Mouse (Mus musculus) hindbrain, embryonic 11.5 days (tissue): ENCODE measurements around the gene Paqr8. TPM values are rescaled to one million over a fixed set of nuclear protein-coding genes. Genes with fewer than 3 reads are reported as not detected.
A peak's percentile ranks its signal among the peaks of the same experiment; 100 is the strongest.

Experiments
- ATAC-seq: fragments of 200-750 bp; cut with Nextera tagmentation; 2 replicates; pipeline ENCODE4 v1.8.0; 2017; ENCODE audit warnings: mild to moderate bottlenecking, moderate TSS enrichment, moderate library complexity; ENCODE audit not compliant: low FRiP score
- DNase-seq: peaks from one replicate; pipeline ENCODE4 v3.0.0-alpha.2; 2015; ENCODE audit warnings: low spot score
- H3K27ac ChIP-seq: fragments of 300-500 bp; sonication (generic); 2 replicates; pipeline ENCODE4 v1.5.1; 2014; ENCODE audit warnings: mild to moderate bottlenecking, low read depth, low read length
- H3K27me3 ChIP-seq: fragments of 300-500 bp; sonication (generic); 2 replicates; pipeline ENCODE4 v1.6.1; 2014; ENCODE audit warnings: mild to moderate bottlenecking, low read length, moderate library complexity, mixed read lengths; ENCODE audit not compliant: control insufficient read depth, insufficient read depth
- H3K36me3 ChIP-seq: fragments of 300-500 bp; sonication (generic); 2 replicates; pipeline ENCODE4 v1.6.1; 2014; ENCODE audit warnings: mild to moderate bottlenecking, low read length, moderate library complexity, mixed read lengths; ENCODE audit not compliant: control insufficient read depth, insufficient read depth
- H3K4me1 ChIP-seq: fragments of 300-500 bp; sonication (generic); replicated peaks from 2 replicates; pipeline ENCODE4 v1.6.1; 2014; ENCODE audit warnings: low read length, mixed read lengths; ENCODE audit not compliant: control insufficient read depth, insufficient read depth
- H3K4me2 ChIP-seq: fragments of 300-500 bp; sonication (generic); replicated peaks from 2 replicates; pipeline ENCODE4 v1.6.1; 2014; ENCODE audit warnings: mild to moderate bottlenecking, low read depth, low read length
- H3K4me3 ChIP-seq: fragments of 300-500 bp; sonication (generic); 2 replicates; pipeline ENCODE4 v1.5.1; 2014; ENCODE audit warnings: low read depth, low read length
- H3K9ac ChIP-seq: fragments of 300-500 bp; sonication (generic); 2 replicates; pipeline ENCODE4 v1.6.1; 2014; ENCODE audit warnings: low read depth, low read length
- H3K9me3 ChIP-seq: fragments of 300-500 bp; sonication (generic); 2 replicates; pipeline ENCODE4 v1.6.1; 2016; ENCODE audit warnings: low read length; ENCODE audit not compliant: control insufficient read depth
- WGBS: fragments of 180-500 bp; shearing (Covaris S2); extraction: QIAGEN DNeasy Blood & Tissue Kit; methylation state at CpG from one replicate; pipeline ENCODE4 v1.1.7; 2014; 5-methylcytosine and 5-hydroxymethylcytosine counted together
- polyA plus RNA-seq: library from polyadenylated mRNA; unstranded; fragments of >200 nt; fragmentation: Nextera tagmentation; extraction: Ambion mirVana; gene quantifications from 2 replicates; pipeline ENCODE4 v1.2.1, GENCODE M21; 2014

Paqr8 gene
- 10.0 and 11.9 TPM in 2 replicates for polyA plus RNA-seq

- H3K27ac ChIP-seq, result peak within 1 kb of the TSS; percentile 83
- H3K4me3 ChIP-seq, result peak within 1 kb of the TSS; percentile 59
- WGBS, result under 1% methylated on average over 33 of the region's 37 CpGs
- H3K9ac ChIP-seq, result peak within 1 kb of the TSS; percentile 69
- H3K36me3 ChIP-seq, result no peaks in the 10 kb centered on the region
- no peaks in the 10 kb centered on the region for H3K4me1 ChIP-seq
- ATAC-seq, result peak; percentile 99
- H3K27me3 ChIP-seq, result no peaks in the 10 kb centered on the region
- peak; percentile 87 for DNase-seq
- H3K4me2 ChIP-seq, result peak within 1 kb of the TSS; percentile 65
- H3K9me3 ChIP-seq, result no peaks in the 10 kb centered on the region
These were observed at the start of gene Paqr8 for GRCm38 (mm10) chr1:20890404-20890921. Gene Paqr8 (plus strand): TSS chr1:20890606.

- WGBS, result 92% methylated on average over 7 of the region's 7 CpGs
- Histone ChIP-seq H3K9ac (no peak overlapping the region), H3K27me3 (no peaks in the 10 kb centered on the region), H3K27ac (no peak overlapping the region), H3K36me3 (no peaks in the 10 kb centered on the region), H3K4me2 (no peak overlapping the region), H3K9me3 (no peaks in the 10 kb centered on the region), H3K4me1 (no peaks in the 10 kb centered on the region), H3K4me3 (no peak overlapping the region)
- ATAC-seq (no peak), DNase-seq (no peak)
These were observed 33.2 kb upstream of the Paqr8 start for GRCm38 (mm10) chr1:20856924-20857902.

GRCm38 (mm10) chr1:20860775-20861174 is 29.6 kb upstream of the Paqr8 start:
- Histone ChIP-seq H3K4me2 (no peak overlapping the region), H3K4me1 (no peaks in the 10 kb centered on the region), H3K9me3 (no peaks in the 10 kb centered on the region), H3K9ac (no peak overlapping the region), H3K36me3 (no peaks in the 10 kb centered on the region), H3K27ac (no peak overlapping the region), H3K27me3 (no peaks in the 10 kb centered on the region), H3K4me3 (no peak overlapping the region)
- DNase-seq, result no peak
- WGBS, result 80% methylated on average over 3 of the region's 3 CpGs
- ATAC-seq, result no peak

- H3K9ac ChIP-seq, result no peak overlapping the region
- 91% methylated on average over 3 of the region's 3 CpGs for WGBS
- no peaks in the 10 kb centered on the region for H3K4me1 ChIP-seq
- ATAC-seq (no peak), DNase-seq (no peak)
- H3K36me3 ChIP-seq, result no peaks in the 10 kb centered on the region
- no peak overlapping the region for H3K4me3 ChIP-seq
- no peak overlapping the region for H3K4me2 ChIP-seq
- no peaks in the 10 kb centered on the region for H3K9me3 ChIP-seq
- H3K27me3 ChIP-seq, result no peaks in the 10 kb centered on the region
- H3K27ac ChIP-seq, result no peak overlapping the region
These were observed 28.5 kb upstream of the Paqr8 start for GRCm38 (mm10) chr1:20861865-20862264.

GRCm38 (mm10) chr1:20863452-20864172 is 26.8 kb upstream of the Paqr8 start:
- Histone ChIP-seq H3K27me3 (no peaks in the 10 kb centered on the region), H3K4me3 (no peak overlapping the region), H3K36me3 (no peaks in the 10 kb centered on the region), H3K4me1 (no peaks in the 10 kb centered on the region; the same call in 1 of the 2 replicates), H3K9me3 (no peaks in the 10 kb centered on the region), H3K27ac (no peak overlapping the region), H3K9ac (no peak overlapping the region), H3K4me2 (no peak overlapping the region)
- DNase-seq (no peak), ATAC-seq (no peak)
- 67% methylated on average over 5 of the region's 5 CpGs for WGBS

GRCm38 (mm10) chr1:20867241-20867902 is 23.0 kb upstream of the Paqr8 start:
- Histone ChIP-seq H3K36me3 (no peaks in the 10 kb centered on the region), H3K4me2 (no peak overlapping the region), H3K4me1 (no peaks in the 10 kb centered on the region; the same call in 1 of the 2 replicates), H3K27ac (peak overlapping the region; percentile 86), H3K27me3 (no peaks in the 10 kb centered on the region), H3K4me3 (no peak overlapping the region), H3K9ac (no peak overlapping the region), H3K9me3 (no peaks in the 10 kb centered on the region)
- peak; percentile 85 for ATAC-seq
- DNase-seq, result peak; percentile 69
- WGBS, result 20% methylated on average over 8 of the region's 8 CpGs

GRCm38 (mm10) chr1:20868036-20868435 is 22.4 kb upstream of the Paqr8 start:
- WGBS, result 34% methylated on average over 9 of the region's 9 CpGs
- Histone ChIP-seq H3K9me3 (no peaks in the 10 kb centered on the region), H3K27ac (peak overlapping the region; percentile 86), H3K4me1 (no peaks in the 10 kb centered on the region; the same call in 1 of the 2 replicates), H3K9ac (no peak overlapping the region), H3K4me3 (no peak overlapping the region), H3K27me3 (no peaks in the 10 kb centered on the region), H3K4me2 (no peak overlapping the region), H3K36me3 (no peaks in the 10 kb centered on the region)
- ATAC-seq, result peak; percentile 58
- DNase-seq, result peak; percentile 41

GRCm38 (mm10) chr1:20870887-20871286 is 19.5 kb upstream of the Paqr8 start:
- H3K4me2 ChIP-seq, result no peak overlapping the region
- ATAC-seq (no peak), DNase-seq (no peak)
- H3K9ac ChIP-seq, result no peak overlapping the region
- H3K36me3 ChIP-seq, result no peaks in the 10 kb centered on the region
- 90% methylated on average over 2 of the region's 2 CpGs for WGBS
- no peak overlapping the region for H3K4me3 ChIP-seq
- H3K4me1 ChIP-seq, result no peaks in the 10 kb centered on the region; the same call in 1 of the 2 replicates
- no peaks in the 10 kb centered on the region for H3K27me3 ChIP-seq
- no peak overlapping the region for H3K27ac ChIP-seq
- no peaks in the 10 kb centered on the region for H3K9me3 ChIP-seq
